Mouse (Mus musculus) stomach, postnatal 0 days (tissue): Measurements from ENCODE around the gene Dhh.

ENCODE experiments used
- CTCF ChIP-seq: IDR thresholded peaks from 2 replicates; pipeline ENCODE4 v1.5.1; 2016; ENCODE audit warnings: antibody characterized with exemption, low read depth, mild to moderate bottlenecking, moderate library complexity
- EP300 ChIP-seq: optimal IDR thresholded peaks from 2 replicates; pipeline ENCODE3; 2016; ENCODE audit warnings: antibody characterized with exemption

DNA sequence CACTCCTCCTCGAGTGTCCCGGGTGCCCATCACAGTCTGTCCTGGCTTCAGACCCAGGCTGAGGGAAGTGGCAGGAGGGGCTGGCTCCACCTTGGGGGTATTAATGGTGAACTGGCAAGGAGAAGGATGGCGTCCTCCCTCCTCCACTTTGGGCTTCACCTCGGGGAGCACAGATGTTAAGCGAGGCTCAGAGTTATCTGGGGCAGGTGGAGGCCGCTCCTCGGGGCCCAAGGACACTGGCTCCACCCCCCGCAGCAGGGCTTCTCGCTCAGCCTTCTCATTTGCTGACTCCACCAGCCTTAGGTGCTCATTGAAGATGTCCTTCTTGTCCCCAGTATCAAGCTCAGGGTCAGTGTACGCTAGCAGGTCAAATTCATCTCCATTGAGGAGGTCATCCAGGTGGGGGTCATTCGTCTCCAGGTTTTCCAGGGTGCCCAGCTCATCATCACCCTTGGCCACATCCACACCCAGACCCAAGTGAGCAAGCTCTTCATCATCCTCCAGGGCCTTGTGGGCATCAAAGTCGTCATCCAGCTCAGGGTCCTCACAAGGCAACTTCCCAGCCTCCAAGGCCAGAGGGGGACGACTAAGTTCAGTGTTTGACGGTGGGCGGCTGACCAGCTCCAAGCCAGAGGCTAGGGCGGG lies 48.3 kb downstream of the Dhh start:
- no peak for TF ChIP-seq CTCF
- no peak for TF ChIP-seq EP300
